Mouse (Mus musculus) forebrain, embryonic 14.5 days (tissue): ENCODE measurements around the gene Gpr156. TPM values are rescaled to one million over a fixed set of nuclear protein-coding genes. Genes with fewer than 3 reads are reported as not detected.

Source experiments
- ATAC-seq: fragments of 200-750 bp; cut with Nextera tagmentation; 2 replicates; pipeline ENCODE4 v1.8.0; 2017; ENCODE audit warnings: mild to moderate bottlenecking, moderate library complexity
- DNase-seq: peaks from one replicate; pipeline ENCODE4 v3.0.0-alpha.2; 2015; ENCODE audit warnings: low spot score
- H3K27ac ChIP-seq: fragments of 300-500 bp; sonication (generic); 2 replicates; pipeline ENCODE4 v1.5.1; 2014; ENCODE audit warnings: low read depth, mild to moderate bottlenecking, control low read depth, low read length, moderate library complexity
- H3K27me3 ChIP-seq: fragments of 300-500 bp; sonication (generic); replicated peaks from 2 replicates; pipeline ENCODE4 v1.6.1; 2014; ENCODE audit warnings: low read length, control low read depth, mixed read lengths; ENCODE audit not compliant: control insufficient read depth, insufficient read depth
- H3K36me3 ChIP-seq: fragments of 300-500 bp; sonication (generic); 2 replicates; pipeline ENCODE4 v1.6.1; 2014; ENCODE audit warnings: low read length, control low read depth; ENCODE audit not compliant: control insufficient read depth, insufficient read depth
- H3K4me1 ChIP-seq: fragments of 300-500 bp; sonication (generic); 2 replicates; pipeline ENCODE4 v1.6.1; 2014; ENCODE audit warnings: antibody characterized with exemption, low read length, control low read depth; ENCODE audit not compliant: control insufficient read depth, insufficient read depth
- H3K4me2 ChIP-seq: fragments of 300-500 bp; sonication (generic); 2 replicates; pipeline ENCODE4 v1.6.1; 2014; ENCODE audit warnings: mild to moderate bottlenecking, control low read depth, low read length
- H3K4me3 ChIP-seq: fragments of 300-500 bp; sonication (generic); 2 replicates; pipeline ENCODE4 v1.5.1; 2014; ENCODE audit warnings: low read depth, low read length, control low read depth
- H3K9ac ChIP-seq: fragments of 300-500 bp; sonication (generic); 2 replicates; pipeline ENCODE4 v1.6.1; 2014; ENCODE audit warnings: mild to moderate bottlenecking, low read length, control low read depth, moderate library complexity
- H3K9me3 ChIP-seq: fragments of 300-500 bp; sonication (generic); replicated peaks from 2 replicates; pipeline ENCODE4 v1.6.1; 2016; ENCODE audit warnings: low read length, control low read depth, mixed read lengths; ENCODE audit not compliant: control insufficient read depth
- WGBS: fragments of 180-500 bp; shearing (Covaris S2); extraction: QIAGEN DNeasy Blood & Tissue Kit; methylation state at CpG from one replicate; pipeline ENCODE4 v1.1.7; 2014; 5-methylcytosine and 5-hydroxymethylcytosine counted together
- polyA plus RNA-seq: library from polyadenylated mRNA; unstranded; fragments of >200 nt; fragmentation: Nextera tagmentation; extraction: Ambion mirVana; gene quantifications from 2 replicates; pipeline ENCODE4 v1.2.1, GENCODE M21; 2014

Gpr156 gene
- polyA plus RNA-seq, 1 experiment from 2014 or later: 4.2 TPM

GRCm38 (mm10) chr16:38042160-38042559, 125.9 kb downstream of the Gpr156 start:
- DNase-seq: no peak
- Histone ChIP-seq H3K9ac (no peak overlapping the region), H3K4me2 (no peak overlapping the region), H3K36me3 (no peaks in the 10 kb centered on the region), H3K4me1 (no peaks in the 10 kb centered on the region), H3K27ac (no peak overlapping the region), H3K9me3 (no peaks in the 10 kb centered on the region), H3K27me3 (no peaks in the 10 kb centered on the region), H3K4me3 (no peak overlapping the region)
- no peak for ATAC-seq
- WGBS: 87% methylated on average over 1 of the region's 1 CpGs

GRCm38 (mm10) chr16:38044551-38044950, 128.3 kb downstream of the Gpr156 start:
- 68% methylated on average over 5 of the region's 5 CpGs for WGBS
- no peak overlapping the region for H3K4me2 ChIP-seq
- H3K9ac ChIP-seq: no peak overlapping the region
- H3K36me3 ChIP-seq: no peaks in the 10 kb centered on the region
- DNase-seq (peak; percentile 70), ATAC-seq (peak; percentile 82; the same call in 1 of the 2 replicates)
- H3K4me1 ChIP-seq: no peaks in the 10 kb centered on the region
- H3K27me3 ChIP-seq: no peaks in the 10 kb centered on the region
- H3K9me3 ChIP-seq: no peaks in the 10 kb centered on the region
- H3K27ac ChIP-seq: no peak overlapping the region
- no peak overlapping the region for H3K4me3 ChIP-seq

GRCm38 (mm10) chr16:38047781-38048558, 131.7 kb downstream of the Gpr156 start:
- Histone ChIP-seq H3K4me1 (no peaks in the 10 kb centered on the region), H3K36me3 (no peaks in the 10 kb centered on the region), H3K9ac (no peak overlapping the region), H3K4me3 (no peak overlapping the region), H3K27ac (no peak overlapping the region), H3K4me2 (no peak overlapping the region), H3K27me3 (no peaks in the 10 kb centered on the region), H3K9me3 (no peaks in the 10 kb centered on the region)
- WGBS: 61% methylated on average over 23 of the region's 23 CpGs
- peak; percentile 13 for DNase-seq
- ATAC-seq: no peak

Other genes starting within 250 kb of the Gpr156 start
- gene Fstl1, start 139.6 kb upstream of the Gpr156 start, polyA plus RNA-seq: 90.2 and 101 TPM in 2 replicates
- gene Gm36028, start 55.4 kb upstream of the Gpr156 start, polyA plus RNA-seq: 0.20 TPM in 1 of 2 replicates, not detected in the other
- gene Lrrc58, start 48.1 kb upstream of the Gpr156 start, polyA plus RNA-seq: 40.7 and 53.0 TPM in 2 replicates
- gene Gsk3b, start 172.5 kb downstream of the Gpr156 start, polyA plus RNA-seq: 130 and 156 TPM in 2 replicates